Mouse (Mus musculus): ENCODE data around the gene Map7. TPM values are rescaled to one million over a fixed set of nuclear protein-coding genes. Genes with fewer than 3 reads are reported as not detected.

Gene Map7
- 19.0 and 21.8 TPM in 2 replicates for polyA plus RNA-seq (2021; fragmentation: Nextera tagmentation)
- long read RNA-seq, experiment 1, full-length matches to known transcripts, result 35 of 171 reads
- long read RNA-seq, experiment 1, partial matches to known transcripts, result 51 of 171 reads
- long read RNA-seq, experiment 1, other reads (novel, unspliced or antisense), result 85 of 171 reads
- long read RNA-seq, experiment 2, full-length matches to known transcripts, result 2 of 35 reads
- long read RNA-seq, experiment 2, partial matches to known transcripts, result 19 of 35 reads
- long read RNA-seq, experiment 2, other reads (novel, unspliced or antisense), result 14 of 35 reads

DNA sequence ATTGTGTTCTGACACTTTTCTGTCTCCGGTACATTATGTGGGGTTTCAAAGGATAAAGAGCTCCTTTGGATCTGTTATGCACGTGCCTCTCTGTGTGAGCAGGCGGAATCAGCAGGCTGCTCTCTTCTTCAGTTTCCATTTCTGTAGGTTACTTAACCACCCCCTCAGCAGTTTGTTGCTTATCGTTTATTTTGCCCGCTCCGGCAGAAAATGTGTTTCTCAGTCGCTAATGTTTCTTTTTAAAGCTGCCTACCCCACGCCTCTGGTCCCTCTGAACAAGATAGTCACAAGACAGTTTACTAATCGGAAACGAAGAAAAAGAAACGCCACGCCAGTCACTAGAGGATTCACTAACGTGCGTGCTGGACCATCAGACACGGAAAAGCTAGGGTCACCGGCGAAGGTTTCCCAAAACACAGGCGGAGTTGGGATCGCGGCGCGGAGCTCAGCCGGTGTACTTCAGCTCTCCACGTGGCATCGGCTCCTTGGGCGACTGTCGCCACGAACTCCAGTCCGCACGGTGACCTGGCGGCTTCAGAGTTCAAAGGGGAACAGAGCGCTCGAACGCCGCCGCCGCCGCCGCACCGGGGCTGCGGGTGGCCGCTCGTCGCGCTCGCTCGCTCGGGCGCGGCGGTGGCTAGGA is at the start of gene Map7:
Gene Map7, plus strand, starts transcription at position 342 of the 643 bp plus-strand sequence.

DNA sequence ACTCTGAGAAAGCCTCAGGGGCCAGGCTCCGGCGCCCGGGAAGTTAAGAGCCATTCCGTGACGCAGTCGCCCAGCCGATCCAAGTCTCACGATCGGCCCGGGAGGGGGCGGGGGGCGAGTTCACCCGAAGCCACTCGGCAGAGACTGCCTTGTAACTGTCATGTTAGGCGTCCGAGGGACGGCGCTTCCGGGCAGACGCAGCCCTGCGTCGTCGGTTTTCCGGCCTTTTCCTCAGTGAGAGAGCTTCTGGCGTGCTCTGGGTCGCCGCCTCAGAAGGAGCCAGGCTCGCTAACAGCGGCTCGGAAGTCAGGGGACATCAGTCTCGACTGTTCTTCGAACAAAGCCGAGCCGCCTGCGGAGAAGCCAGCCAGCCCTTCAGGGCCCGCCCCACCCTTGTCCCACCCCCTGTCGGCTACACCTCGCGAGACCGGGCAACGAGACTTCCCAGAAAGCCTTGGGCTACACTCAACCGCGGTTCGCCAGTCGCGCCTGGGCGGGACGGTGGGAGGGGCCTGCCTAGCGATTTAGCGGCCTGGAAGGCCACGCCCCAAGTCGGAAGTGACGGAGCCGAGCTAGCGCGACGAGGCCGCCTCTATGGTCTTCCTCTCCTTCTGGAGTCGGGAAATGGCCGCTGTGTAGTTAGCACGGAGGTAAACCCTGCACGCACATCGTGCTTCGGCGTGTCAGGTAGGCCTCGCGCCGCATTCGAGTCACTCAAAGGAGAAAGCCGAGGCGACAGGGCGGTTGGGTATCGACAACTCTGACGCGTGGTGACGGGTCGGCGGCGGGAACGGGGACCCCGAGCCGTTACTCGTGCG is 163.9 kb downstream of the Map7 start, which contains the start of gene Bclaf1:
Gene Bclaf1, plus strand, starts transcription at position 552 of the 818 bp plus-strand sequence.

Other genes with a start within 250 kb of the Map7 start
- gene Pex7, start 240.8 kb upstream of the Map7 start, polyA plus RNA-seq (2021; fragmentation: Nextera tagmentation), result 27.3 and 34.5 TPM in 2 replicates
- gene Map3k5, start 214.0 kb upstream of the Map7 start, polyA plus RNA-seq (2021; fragmentation: Nextera tagmentation), result 6.8 and 7.4 TPM in 2 replicates
- gene Bclaf1, start 164.0 kb downstream of the Map7 start, polyA plus RNA-seq (2021; fragmentation: Nextera tagmentation), result 33.3 and 41.1 TPM in 2 replicates
- not detected in 2 replicates for gene Mtfr2, start 199.3 kb downstream of the Map7 start, polyA plus RNA-seq (2021; fragmentation: Nextera tagmentation)